Mouse (Mus musculus) adrenal gland, postnatal 14 days (tissue): ENCODE results near the gene Gm3095. TPM values are rescaled to one million over a fixed set of nuclear protein-coding genes. Genes with fewer than 3 reads are reported as not detected.
"Not testable (repeated sequence)": the region's sequence is repeated elsewhere in the genome, so short reads cannot be mapped to it uniquely, and the experiment has no call there.

Experiments
- DNase-seq: peaks from one replicate; pipeline ENCODE4 v3.0.0; 2021; ENCODE audit warnings: mixed read lengths
- long read RNA-seq, 2 experiments: library from polyadenylated mRNA; stranded (forward); transcript quantifications; one replicate each; pipeline ENCODE4 v2.0.0; 2021
- total RNA-seq: library from RNA; stranded (reverse); gene quantifications from 2 replicates; pipeline ENCODE4 v1.2.3, GENCODE M21; 2021

The Gm3095 gene
- not detected in 2 replicates for total RNA-seq
- long read RNA-seq, experiment 1: 0 reads
- long read RNA-seq, experiment 2: 0 reads

DNA sequence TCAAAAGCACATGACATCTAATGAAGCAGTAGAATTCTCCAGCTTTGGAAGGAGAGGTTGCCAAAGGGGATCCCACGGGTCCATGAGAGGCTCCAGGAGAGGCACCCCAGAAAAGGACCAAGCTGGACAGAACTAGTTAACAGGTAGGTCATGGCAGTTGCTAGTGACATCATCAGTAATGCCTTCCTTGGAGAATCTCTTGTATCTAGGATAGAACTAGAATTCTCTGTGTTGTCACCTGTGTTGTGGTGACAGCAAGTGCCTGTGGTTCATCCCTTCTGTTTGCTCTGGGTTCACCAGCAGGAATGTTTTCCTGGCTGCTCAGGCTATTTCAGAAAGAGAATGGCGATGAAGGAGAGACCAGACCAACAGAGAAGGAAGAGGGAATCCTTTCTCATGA, at the start of gene Gm3095:
TSS of gene Gm3095 (plus strand) at position 301 of the 400 bp plus-strand sequence.
- DNase-seq: not testable (repeated sequence)

GRCm38 (mm10) chr14:3931456-3931855, 31.9 kb upstream of the Gm3095 start, which contains the start of gene Gm3029:
Gene Gm3029, plus strand, starts transcription at chr14:3931756.
- not testable (repeated sequence) for DNase-seq

- not testable (repeated sequence) for DNase-seq
These were observed 34.7 kb downstream of the Gm3095 start, which contains the start of gene Gm3099 for GRCm38 (mm10) chr14:3998094-3998493. Gene Gm3099, plus strand, starts transcription at chr14:3998394.

Other genes with a start within 250 kb of the Gm3095 start
- 0.22 TPM in 1 of 2 replicates, not detected in the other for gene Gm3002, start 153.5 kb upstream of the Gm3095 start, total RNA-seq
- gene Gm3033, start 117.3 kb upstream of the Gm3095 start, total RNA-seq: not detected in 2 replicates
- gene Gm2916, start 79.4 kb upstream of the Gm3095 start, total RNA-seq: not detected in 2 replicates
- not detected in 2 replicates for gene Gm3029, start 31.8 kb upstream of the Gm3095 start, total RNA-seq
- gene Gm3099, start 34.8 kb downstream of the Gm3095 start, total RNA-seq: not detected in 2 replicates
- gene Gm5796, start 60.4 kb downstream of the Gm3095 start, total RNA-seq: 0.45 and 1.7 TPM in 2 replicates
- 0.26 and 0.37 TPM in 2 replicates for gene Gm3115, start 120.6 kb downstream of the Gm3095 start, total RNA-seq
- gene Gm8108, start 147.0 kb downstream of the Gm3095 start, total RNA-seq: 1.4 and 2.1 TPM in 2 replicates
- not detected in 2 replicates for gene Gm3127, start 201.5 kb downstream of the Gm3095 start, total RNA-seq
- gene Gm2974, start 219.0 kb downstream of the Gm3095 start, total RNA-seq: not detected in 2 replicates